Comparison of ENCODE assay signal across 11 mouse cellular contexts in genomic region chr5:68326998-68327593, GRCm38 (mm10).
DNase-seq lines count a peak whose midpoint lies in the region; ATAC-seq and TF ChIP-seq lines count a peak whose summit lies in the region.
"Had no signal": no experiment of that assay in that cellular context is flagged by ENCODE, and none has a peak within 500 bp of the region (broad histone marks: within the 10 kb centered on the region; RNA-seq: fewer than 3 reads in every experiment).

No protein-coding gene starts in this region.

- DNase-seq in hindbrain, postnatal 0 days (ENCODE audit: low spot score), result peak; percentile 56
- DNase-seq in NIH3T3 (ENCODE audit: low read depth), result peak; percentile 87
- peak; percentile 88 for DNase-seq in cerebellum, adult 11 months
- DNase-seq in left cerebral cortex, postnatal 10 days (ENCODE audit: extremely low spot score in 1 of 2, low spot score in 2 of 2), result no peak
- DNase-seq in urinary bladder, postnatal 25 days (ENCODE audit: low spot score), result no peak
- DNase-seq: adrenal gland, adult 2 months; liver, embryonic 13.5 days had no signal

- TF ChIP-seq CTCF in hindbrain, postnatal 0 days (IDR thresholded peaks at IDR 0.05; ENCODE audit: low read depth), result no peak

- no peaks in the 10 kb centered on the region for H3K4me1 ChIP-seq in hindbrain, postnatal 0 days (ENCODE audit: insufficient read depth, low read length)
- H3K4me1 ChIP-seq in hindbrain, embryonic 12.5 days, result no peaks in the 10 kb centered on the region
- peaks cover 5% of the 10 kb centered on the region; the same call in 1 of the 2 replicates for H3K4me1 ChIP-seq in heart, embryonic 16.5 days (ENCODE audit: control insufficient read depth, insufficient read depth, low read length)
- H3K4me1 ChIP-seq: liver, embryonic 13.5 days; neural tube, embryonic 12.5 days had no signal

- intact Hi-C loops in left cerebral cortex, postnatal 10 days (cut with DNase I), result no loop called here

- no peak overlapping the region for H3K9ac ChIP-seq in hindbrain, postnatal 0 days (replicated peaks; ENCODE audit: low read length)
- H3K9ac ChIP-seq in hindbrain, embryonic 12.5 days, result no peak overlapping the region
- no peak overlapping the region for H3K9ac ChIP-seq in heart, embryonic 16.5 days (ENCODE audit: low read length)
- H3K9ac ChIP-seq: liver, embryonic 13.5 days; neural tube, embryonic 12.5 days had no signal

- no peaks in the 10 kb centered on the region for H3K27me3 ChIP-seq in hindbrain, postnatal 0 days (ENCODE audit: insufficient read depth, low read length)
- no peaks in the 10 kb centered on the region for H3K27me3 ChIP-seq in hindbrain, embryonic 12.5 days
- no peaks in the 10 kb centered on the region for H3K27me3 ChIP-seq in heart, embryonic 16.5 days (ENCODE audit: control insufficient read depth, insufficient read depth, low read length)
- H3K27me3 ChIP-seq: liver, embryonic 13.5 days; neural tube, embryonic 12.5 days had no signal

- H3K27ac ChIP-seq in hindbrain, postnatal 0 days, result no peak overlapping the region
- H3K27ac ChIP-seq in hindbrain, embryonic 12.5 days, result no peak overlapping the region
- H3K27ac ChIP-seq in heart, embryonic 16.5 days (ENCODE audit: low read length), result peak overlapping the region; percentile 85
- H3K27ac ChIP-seq: liver, embryonic 13.5 days; neural tube, embryonic 12.5 days had no signal

- no peaks in the 10 kb centered on the region for H3K36me3 ChIP-seq in hindbrain, postnatal 0 days (ENCODE audit: insufficient read depth, low read length)
- H3K36me3 ChIP-seq in hindbrain, embryonic 12.5 days, result no peaks in the 10 kb centered on the region
- no peaks in the 10 kb centered on the region for H3K36me3 ChIP-seq in heart, embryonic 16.5 days (ENCODE audit: control insufficient read depth, insufficient read depth)
- H3K36me3 ChIP-seq: G1E; liver, embryonic 13.5 days; neural tube, embryonic 12.5 days had no signal

- no peak overlapping the region for H3K4me3 ChIP-seq in hindbrain, postnatal 0 days (ENCODE audit: low read length)
- no peak overlapping the region for H3K4me3 ChIP-seq in hindbrain, embryonic 12.5 days
- no peak overlapping the region for H3K4me3 ChIP-seq in heart, embryonic 16.5 days (ENCODE audit: low read length)
- H3K4me3 ChIP-seq: liver, embryonic 13.5 days; neural tube, embryonic 12.5 days had no signal

- H3K9me3 ChIP-seq in hindbrain, postnatal 0 days (ENCODE audit: low read length), result no peaks in the 10 kb centered on the region
- H3K9me3 ChIP-seq in hindbrain, embryonic 12.5 days (replicated peaks), result no peaks in the 10 kb centered on the region
- H3K9me3 ChIP-seq in heart, embryonic 16.5 days (replicated peaks; ENCODE audit: control insufficient read depth, low read length), result no peaks in the 10 kb centered on the region
- H3K9me3 ChIP-seq: G1E; liver, embryonic 13.5 days; neural tube, embryonic 12.5 days had no signal

- no peak overlapping the region for H3K4me2 ChIP-seq in hindbrain, postnatal 0 days (ENCODE audit: low read depth, low read length)
- H3K4me2 ChIP-seq in hindbrain, embryonic 12.5 days (replicated peaks), result no peak overlapping the region
- H3K4me2 ChIP-seq in heart, embryonic 16.5 days (ENCODE audit: low read depth, low read length), result no peak overlapping the region
- H3K4me2 ChIP-seq: liver, embryonic 13.5 days; neural tube, embryonic 12.5 days had no signal

- WGBS in hindbrain, postnatal 0 days, result 66% methylated on average over 2 of the region's 2 CpGs
- WGBS in hindbrain, embryonic 12.5 days, result 92% methylated on average over 2 of the region's 2 CpGs
- 53% methylated on average over 2 of the region's 2 CpGs for WGBS in heart, embryonic 16.5 days

- ATAC-seq in hindbrain, postnatal 0 days, result peak; percentile 70
- no peak for ATAC-seq in hindbrain, embryonic 12.5 days (ENCODE audit: low FRiP score)
- ATAC-seq in heart, embryonic 16.5 days (replicated peaks; ENCODE audit: extremely low read depth, insufficient read depth, low FRiP score), result peak; percentile 97

Comparison
In these comparisons a context has a peak if more than half of its experiments do, and no peak if none do; other contexts are left out.
1. DNase-seq: peak in hindbrain, postnatal 0 days (single experiment), NIH3T3 (single experiment) and cerebellum, adult 11 months (single experiment); none in left cerebral cortex, postnatal 10 days (0 of 2) and urinary bladder, postnatal 25 days (single experiment).